Mouse (Mus musculus): ENCODE measurements around the gene Xxylt1. TPM values are rescaled to one million over a fixed set of nuclear protein-coding genes. Genes with fewer than 3 reads are reported as not detected.

The Xxylt1 gene
- polyA plus RNA-seq, 1 experiment, result 16.8 TPM

DNA sequence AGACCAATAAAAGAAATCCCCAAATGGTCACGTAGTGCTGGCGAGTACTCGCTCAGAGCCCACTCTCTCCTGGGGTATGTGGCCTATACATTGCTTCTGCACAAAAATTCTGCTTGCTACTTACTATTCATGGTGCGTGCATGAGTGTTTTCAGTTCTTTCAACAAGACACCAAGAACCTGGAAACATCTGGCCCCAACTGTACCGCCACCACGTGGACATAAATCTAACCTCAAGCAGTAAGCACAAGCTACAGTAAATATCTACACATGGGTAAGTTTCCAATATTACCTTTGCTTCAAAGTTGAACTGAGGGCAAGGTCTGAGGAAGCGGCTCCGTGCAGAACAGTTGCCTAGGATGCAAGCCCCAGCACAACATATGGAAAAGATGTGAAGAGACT, 142.0 kb downstream of the Xxylt1 start:
- H3K4me1 ChIP-seq (ENCODE audit: control insufficient read depth, insufficient read depth, low read length), result peaks cover 4% of the 10 kb centered on the region
- 80% methylated on average over 8 of the region's 8 CpGs for WGBS
- no peaks in the 10 kb centered on the region for H3K36me3 ChIP-seq (ENCODE audit: control insufficient read depth, insufficient read depth, low read length)
- H3K27ac ChIP-seq (ENCODE audit: insufficient read depth, low read depth, low read length), result no peak overlapping the region
- no peak for TF ChIP-seq POLR2A (IDR thresholded peaks at IDR 0.05; ENCODE audit: low read depth, low read length)
- no peak for TF ChIP-seq CTCF (conservative IDR thresholded peaks at IDR 0.05; ENCODE audit: insufficient read depth, insufficient read length, low read depth, low read length)
- no peak overlapping the region for H3K4me3 ChIP-seq (ENCODE audit: insufficient read depth, low read depth, low read length)
- no peak for DNase-seq
- no peaks in the 10 kb centered on the region for H3K27me3 ChIP-seq (replicated peaks; ENCODE audit: control insufficient read depth, insufficient read depth, low read length)

DNA sequence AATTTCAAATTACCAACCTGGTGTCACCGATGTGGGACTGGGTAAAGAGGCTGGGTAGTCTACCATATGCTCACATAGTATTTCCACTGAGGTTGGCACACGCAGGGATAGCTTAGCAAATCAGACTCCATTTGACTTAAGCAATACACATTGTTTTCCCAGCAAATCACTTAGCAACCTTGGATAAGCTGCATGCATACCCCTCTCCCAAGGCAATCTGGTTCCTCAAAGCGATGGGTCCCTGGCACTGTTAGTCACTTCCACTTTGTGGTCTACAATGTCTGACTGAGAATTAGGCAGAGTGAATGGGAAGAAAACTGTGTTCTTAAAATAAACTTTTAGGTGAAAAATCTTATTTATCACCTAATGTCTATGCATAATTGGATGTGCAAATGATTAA, 142.6 kb downstream of the Xxylt1 start:
- Histone ChIP-seq H3K4me1 (ENCODE audit: control insufficient read depth, insufficient read depth, low read length) (peaks cover 4% of the 10 kb centered on the region; the same call in 1 of the 2 replicates), H3K4me3 (ENCODE audit: insufficient read depth, low read depth, low read length) (no peak overlapping the region), H3K27ac (ENCODE audit: insufficient read depth, low read depth, low read length) (no peak overlapping the region), H3K36me3 (ENCODE audit: control insufficient read depth, insufficient read depth, low read length) (no peaks in the 10 kb centered on the region), H3K27me3 (replicated peaks; ENCODE audit: control insufficient read depth, insufficient read depth, low read length) (no peaks in the 10 kb centered on the region)
- no peak for TF ChIP-seq POLR2A (IDR thresholded peaks at IDR 0.05; ENCODE audit: low read depth, low read length)
- no peak for TF ChIP-seq CTCF (conservative IDR thresholded peaks at IDR 0.05; ENCODE audit: insufficient read depth, insufficient read length, low read depth, low read length)
- no peak for DNase-seq
- 97% methylated on average over 3 of the region's 3 CpGs for WGBS

DNA sequence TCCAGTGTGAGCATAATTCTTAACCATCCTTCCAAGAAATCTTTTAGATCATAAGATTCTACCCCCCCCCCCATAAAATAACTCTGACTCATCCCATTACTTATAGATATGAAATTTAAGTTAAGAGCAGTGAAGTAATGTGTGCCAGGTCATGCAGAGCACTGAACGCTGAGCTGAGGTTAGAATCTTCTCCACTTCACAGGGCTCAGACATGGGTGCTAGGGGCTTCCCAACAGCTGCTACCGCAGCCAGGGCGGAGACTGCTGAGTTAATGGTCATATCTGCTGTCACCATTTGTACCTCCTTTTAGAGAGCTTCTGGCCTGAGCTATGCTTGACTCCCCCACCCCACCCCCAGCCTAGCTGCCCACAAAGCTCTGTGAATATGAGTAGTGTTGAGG, 143.6 kb downstream of the Xxylt1 start:
- H3K4me3 ChIP-seq (ENCODE audit: insufficient read depth, low read depth, low read length), result no peak overlapping the region

DNA sequence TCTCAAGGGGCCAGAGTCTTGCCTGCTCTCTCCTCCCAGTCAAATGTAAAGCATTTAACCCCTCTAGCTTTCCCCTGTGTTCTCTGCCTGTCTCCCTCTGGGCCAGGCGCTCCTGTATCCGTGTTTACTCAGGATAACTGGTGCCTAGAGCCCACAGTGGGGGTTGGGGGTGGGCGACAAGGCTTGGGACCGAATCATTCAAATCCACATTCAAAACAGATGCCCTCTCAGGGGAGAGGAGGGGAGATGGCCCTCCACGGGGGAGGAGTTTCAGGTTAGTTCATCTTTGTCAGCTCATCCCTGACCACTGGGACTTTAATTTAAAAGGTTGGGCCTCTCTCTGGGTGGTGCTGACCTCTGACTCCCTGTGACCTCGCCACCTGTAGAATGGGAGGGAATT, 144.8 kb downstream of the Xxylt1 start:
- TF ChIP-seq POLR2A (IDR thresholded peaks at IDR 0.05; ENCODE audit: low read depth, low read length) (no peak), CTCF (conservative IDR thresholded peaks at IDR 0.05; ENCODE audit: insufficient read depth, insufficient read length, low read depth, low read length) (no peak)
- no peak for DNase-seq
- 77% methylated on average over 6 of the region's 6 CpGs for WGBS

More for the DNA sequence above, 143.6 kb downstream of the Xxylt1 start:
- WGBS, result 90% methylated on average over 3 of the region's 3 CpGs
- Histone ChIP-seq H3K36me3 (ENCODE audit: control insufficient read depth, insufficient read depth, low read length) (no peaks in the 10 kb centered on the region), H3K27ac (ENCODE audit: insufficient read depth, low read depth, low read length) (no peak overlapping the region), H3K27me3 (replicated peaks; ENCODE audit: control insufficient read depth, insufficient read depth, low read length) (no peaks in the 10 kb centered on the region), H3K4me1 (ENCODE audit: control insufficient read depth, insufficient read depth, low read length) (peaks cover 8% of the 10 kb centered on the region; the same call in 1 of the 2 replicates)
- no peak for DNase-seq
- TF ChIP-seq CTCF (conservative IDR thresholded peaks at IDR 0.05; ENCODE audit: insufficient read depth, insufficient read length, low read depth, low read length), result no peak
- no peak for TF ChIP-seq POLR2A (IDR thresholded peaks at IDR 0.05; ENCODE audit: low read depth, low read length)

DNA sequence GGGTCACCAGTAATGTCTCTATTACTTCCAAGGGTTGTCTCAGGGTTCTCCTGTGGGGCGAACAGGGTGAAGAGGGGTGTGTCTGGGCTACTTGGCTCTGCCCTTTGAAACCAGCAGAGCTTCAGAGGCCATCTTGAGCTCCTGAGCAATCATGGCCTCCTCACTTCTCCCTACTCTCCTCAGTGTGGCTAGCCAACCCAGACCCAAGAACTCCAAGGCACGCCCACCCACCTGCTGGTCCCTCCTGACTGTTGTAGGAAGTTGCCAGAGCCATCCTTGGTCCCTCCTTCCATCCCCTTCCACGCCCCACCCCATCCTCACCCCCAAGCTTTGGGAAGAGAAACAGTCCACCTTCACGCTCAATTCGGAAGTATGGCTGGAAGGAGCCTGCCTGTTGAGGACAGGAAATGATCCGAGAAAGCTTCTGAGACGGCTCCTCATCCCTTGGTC, 145.2 kb downstream of the Xxylt1 start:
- Histone ChIP-seq H3K4me3 (ENCODE audit: insufficient read depth, low read depth, low read length) (no peak overlapping the region), H3K27ac (ENCODE audit: insufficient read depth, low read depth, low read length) (no peak overlapping the region), H3K4me1 (ENCODE audit: control insufficient read depth, insufficient read depth, low read length) (peaks cover 8% of the 10 kb centered on the region; the same call in 1 of the 2 replicates), H3K27me3 (replicated peaks; ENCODE audit: control insufficient read depth, insufficient read depth, low read length) (no peaks in the 10 kb centered on the region), H3K36me3 (ENCODE audit: control insufficient read depth, insufficient read depth, low read length) (no peaks in the 10 kb centered on the region)
- WGBS, result 94% methylated on average over 7 of the region's 7 CpGs
- TF ChIP-seq POLR2A (IDR thresholded peaks at IDR 0.05; ENCODE audit: low read depth, low read length) (no peak), CTCF (conservative IDR thresholded peaks at IDR 0.05; ENCODE audit: insufficient read depth, insufficient read length, low read depth, low read length) (no peak)
- no peak for DNase-seq

More for the DNA sequence above, 144.8 kb downstream of the Xxylt1 start:
- Histone ChIP-seq H3K27me3 (replicated peaks; ENCODE audit: control insufficient read depth, insufficient read depth, low read length) (no peaks in the 10 kb centered on the region), H3K4me3 (ENCODE audit: insufficient read depth, low read depth, low read length) (no peak overlapping the region), H3K27ac (ENCODE audit: insufficient read depth, low read depth, low read length) (no peak overlapping the region), H3K4me1 (ENCODE audit: control insufficient read depth, insufficient read depth, low read length) (peaks cover 8% of the 10 kb centered on the region; the same call in 1 of the 2 replicates), H3K36me3 (ENCODE audit: control insufficient read depth, insufficient read depth, low read length) (no peaks in the 10 kb centered on the region)

DNA sequence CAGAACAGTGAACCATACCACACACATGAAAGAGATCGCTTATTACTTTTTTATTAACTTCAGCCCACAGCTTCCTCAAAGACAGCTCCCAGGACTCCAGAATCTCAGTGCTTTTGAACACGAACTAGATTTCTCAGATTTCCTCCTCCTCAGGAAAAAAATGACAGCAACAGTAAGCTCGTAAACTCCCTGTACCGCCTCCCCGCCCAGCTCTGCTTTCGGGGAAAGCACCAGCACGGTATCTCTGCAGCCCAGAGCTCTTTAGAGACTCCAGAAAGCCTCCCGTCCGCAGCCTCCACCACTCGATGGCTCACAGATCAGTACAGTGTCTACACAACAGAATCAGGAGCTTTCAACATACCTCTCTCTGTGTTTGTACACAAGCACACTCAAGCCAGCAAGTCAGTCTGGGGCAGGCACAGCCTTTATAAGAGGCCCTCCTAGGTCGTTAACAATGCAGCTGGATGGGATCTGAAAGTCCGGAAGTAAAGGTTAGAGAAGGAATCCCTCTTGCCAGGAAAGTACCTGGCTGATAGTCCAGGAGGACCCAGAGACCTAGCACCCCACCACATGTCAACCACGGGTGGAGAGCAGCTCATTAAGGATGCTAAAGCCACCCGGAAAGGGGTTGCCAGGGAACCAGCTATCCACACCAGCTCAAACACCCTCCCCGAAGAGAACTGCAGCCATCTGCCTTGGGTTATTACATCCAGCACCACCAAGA, 146.1 kb downstream of the Xxylt1 start:
- no peak for TF ChIP-seq CTCF (conservative IDR thresholded peaks at IDR 0.05; ENCODE audit: insufficient read depth, insufficient read length, low read depth, low read length)
- no peak for TF ChIP-seq POLR2A (IDR thresholded peaks at IDR 0.05; ENCODE audit: low read depth, low read length)
- Histone ChIP-seq H3K27ac (ENCODE audit: insufficient read depth, low read depth, low read length) (0 out of 2 replicates have a peak overlapping the region, but pooled peaks have one; percentile 19), H3K36me3 (ENCODE audit: control insufficient read depth, insufficient read depth, low read length) (no peaks in the 10 kb centered on the region), H3K4me3 (ENCODE audit: insufficient read depth, low read depth, low read length) (no peak overlapping the region), H3K27me3 (replicated peaks; ENCODE audit: control insufficient read depth, insufficient read depth, low read length) (no peaks in the 10 kb centered on the region), H3K4me1 (ENCODE audit: control insufficient read depth, insufficient read depth, low read length) (peaks cover 8% of the 10 kb centered on the region; the same call in 1 of the 2 replicates)
- DNase-seq, result peak; percentile 19
- WGBS, result 29% methylated on average over 15 of the region's 15 CpGs

DNA sequence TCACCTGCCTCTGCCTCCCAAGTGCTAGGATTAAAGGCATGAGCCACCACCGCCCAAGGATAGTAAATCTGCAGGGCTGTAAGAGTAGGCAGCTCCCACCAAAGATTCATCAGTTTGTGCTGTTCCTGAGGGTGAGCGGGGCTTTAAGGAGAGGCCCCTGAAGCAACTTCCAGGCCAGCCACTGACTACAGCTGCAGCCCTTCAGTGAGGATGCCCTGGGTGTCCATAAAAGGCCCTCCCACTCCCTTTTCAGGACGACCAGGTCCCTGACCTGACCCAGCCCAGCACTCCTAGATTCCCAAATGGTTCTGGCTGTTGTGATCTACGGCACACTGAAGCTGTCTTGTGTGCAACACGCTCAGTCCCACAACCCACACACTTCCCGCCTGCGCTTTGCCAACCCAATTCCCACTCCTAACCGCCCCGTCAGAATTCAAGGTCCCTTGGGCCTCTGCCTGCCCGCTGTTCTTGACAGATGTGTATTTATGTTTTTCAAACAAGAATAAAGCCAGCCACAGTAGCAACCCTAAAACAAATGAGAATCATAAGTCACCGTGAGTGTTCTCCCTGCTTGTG, 146.9 kb downstream of the Xxylt1 start:
- H3K27me3 ChIP-seq (replicated peaks; ENCODE audit: control insufficient read depth, insufficient read depth, low read length), result no peaks in the 10 kb centered on the region
- H3K36me3 ChIP-seq (ENCODE audit: control insufficient read depth, insufficient read depth, low read length), result no peaks in the 10 kb centered on the region
- 66% methylated on average over 11 of the region's 11 CpGs for WGBS
- H3K27ac ChIP-seq (ENCODE audit: insufficient read depth, low read depth, low read length), result no peak overlapping the region
- no peak overlapping the region for H3K4me3 ChIP-seq (ENCODE audit: insufficient read depth, low read depth, low read length)
- peaks cover 8% of the 10 kb centered on the region; the same call in 1 of the 2 replicates for H3K4me1 ChIP-seq (ENCODE audit: control insufficient read depth, insufficient read depth, low read length)
- no peak for TF ChIP-seq CTCF (conservative IDR thresholded peaks at IDR 0.05; ENCODE audit: insufficient read depth, insufficient read length, low read depth, low read length)
- no peak for TF ChIP-seq POLR2A (IDR thresholded peaks at IDR 0.05; ENCODE audit: low read depth, low read length)
- no peak for DNase-seq

Measured in kidney, adult 2 months (tissue).